Mouse (Mus musculus): ENCODE measurements around the gene Tex52. TPM values are rescaled to one million over a fixed set of nuclear protein-coding genes. Genes with fewer than 3 reads are reported as not detected.

Gene Tex52
- total and polyA plus RNA-seq, 3 experiments = 0.07 TPM; not detected in 2

- DNase-seq (ENCODE audit: low read depth, low spot score) = no peak
- Histone ChIP-seq H3K9me3 (replicated peaks; ENCODE audit: insufficient read depth, low read length) (no peaks in the 10 kb centered on the region), H3K79me2 (ENCODE audit: control insufficient read depth, insufficient read depth, low read length, poor library complexity) (no peaks in the 10 kb centered on the region), H3K4me3 (ENCODE audit: control insufficient read depth in 1 of 2, insufficient read depth in 1 of 2, low read depth in 2 of 2, low read length in 2 of 2) (no peak overlapping the region), H3K27me3 (ENCODE audit: control insufficient read depth in 1 of 2, insufficient read depth in 2 of 2, low read length in 2 of 2) (no peaks in the 10 kb centered on the region), H3K36me3 (ENCODE audit: control insufficient read depth in 1 of 2, insufficient read depth in 2 of 2, low read length in 2 of 2) (no peaks in the 10 kb centered on the region), H3K27ac (ENCODE audit: control insufficient read depth, low read depth, low read length) (no peak overlapping the region), H3K9ac (ENCODE audit: control insufficient read depth, low read depth, low read length, poor library complexity, severe bottlenecking) (no peak overlapping the region), H3K4me1 (ENCODE audit: control insufficient read depth in 1 of 2, insufficient read depth in 2 of 2, low read length in 2 of 2) (no peaks in the 10 kb centered on the region)
- TF ChIP-seq BHLHE40 (IDR thresholded peaks at IDR 0.05; ENCODE audit: borderline replicate concordance, low read depth, low read length) (no peak), TBP (IDR thresholded peaks at IDR 0.05; ENCODE audit: low read depth, low read length) (no peak), ZC3H11A (IDR thresholded peaks at IDR 0.05; ENCODE audit: low read depth, low read length) (no peak), MYB (IDR thresholded peaks at IDR 0.05; ENCODE audit: low read depth, low read length) (no peak), MEF2A (IDR thresholded peaks at IDR 0.05; ENCODE audit: extremely low read depth, insufficient replicate concordance, low read depth, low read length, poor library complexity, severe bottlenecking) (no peak), ZNF384 (IDR thresholded peaks at IDR 0.05; ENCODE audit: low read depth, low read length) (no peak), GABPA (IDR thresholded peaks at IDR 0.05; ENCODE audit: low read depth, low read length) (no peak), KAT2A (conservative IDR thresholded peaks at IDR 0.05; ENCODE audit: low read depth, low read length) (no peak), E2F4 (IDR thresholded peaks at IDR 0.05; ENCODE audit: borderline replicate concordance, low read depth, low read length) (no peak), CHD1 (IDR thresholded peaks at IDR 0.05; ENCODE audit: low read depth, low read length) (no peak), JUND (IDR thresholded peaks at IDR 0.05; ENCODE audit: low read depth, low read length) (no peak), TCF12 (IDR thresholded peaks at IDR 0.05; ENCODE audit: low read depth, low read length) (no peak), ZMIZ1 (IDR thresholded peaks at IDR 0.05; ENCODE audit: low read depth, low read length) (no peak), POLR2A (IDR thresholded peaks at IDR 0.05; ENCODE audit: control insufficient read depth in 1 of 2, insufficient read depth in 1 of 2, low read depth in 1 of 2, low read length in 2 of 2, poor library complexity in 1 of 2) (no peak), SMC3 (IDR thresholded peaks at IDR 0.05; ENCODE audit: low read depth, low read length) (no peak), USF2 (IDR thresholded peaks at IDR 0.05; ENCODE audit: borderline replicate concordance in 1 of 2, insufficient read depth in 1 of 2, low read depth in 1 of 2, low read length in 2 of 2) (no peak), MXI1 (IDR thresholded peaks at IDR 0.05; ENCODE audit: low read depth, low read length) (no peak), SIN3A (IDR thresholded peaks at IDR 0.05; ENCODE audit: low read length) (no peak), HCFC1 (IDR thresholded peaks at IDR 0.05; ENCODE audit: low read depth, low read length) (no peak), ELF1 (IDR thresholded peaks at IDR 0.05; ENCODE audit: low read depth, low read length) (no peak)
Measured at GRCm38 (mm10) chr6:128404708-128405107, 29.5 kb downstream of the Tex52 start.

- Histone ChIP-seq H3K27ac (ENCODE audit: control insufficient read depth, low read depth, low read length) (no peak overlapping the region), H3K27me3 (ENCODE audit: control insufficient read depth in 1 of 2, insufficient read depth in 2 of 2, low read length in 2 of 2) (no peaks in the 10 kb centered on the region), H3K9ac (ENCODE audit: control insufficient read depth, low read depth, low read length, poor library complexity, severe bottlenecking) (no peak overlapping the region), H3K4me1 (ENCODE audit: control insufficient read depth in 1 of 2, insufficient read depth in 2 of 2, low read length in 2 of 2) (no peaks in the 10 kb centered on the region), H3K79me2 (ENCODE audit: control insufficient read depth, insufficient read depth, low read length, poor library complexity) (no peaks in the 10 kb centered on the region), H3K36me3 (ENCODE audit: control insufficient read depth in 1 of 2, insufficient read depth in 2 of 2, low read length in 2 of 2) (no peaks in the 10 kb centered on the region), H3K4me3 (ENCODE audit: control insufficient read depth in 1 of 2, insufficient read depth in 1 of 2, low read depth in 2 of 2, low read length in 2 of 2) (no peak overlapping the region), H3K9me3 (replicated peaks; ENCODE audit: insufficient read depth, low read length) (no peaks in the 10 kb centered on the region)
- DNase-seq (ENCODE audit: low read depth, low spot score) = no peak
- no peak for TF ChIP-seq TBP (IDR thresholded peaks at IDR 0.05; ENCODE audit: low read depth, low read length)
- TF ChIP-seq ZC3H11A (IDR thresholded peaks at IDR 0.05; ENCODE audit: low read depth, low read length) = no peak
- TF ChIP-seq MYC (IDR thresholded peaks at IDR 0.05; ENCODE audit: low read depth, low read length) = no peak
- no peak for TF ChIP-seq MXI1 (IDR thresholded peaks at IDR 0.05; ENCODE audit: low read depth, low read length)
- TF ChIP-seq EP300 (IDR thresholded peaks at IDR 0.05; ENCODE audit: low read depth in 1 of 2, low read length in 2 of 2) = no peak
- no peak for TF ChIP-seq ZNF384 (IDR thresholded peaks at IDR 0.05; ENCODE audit: low read depth, low read length)
- no peak for TF ChIP-seq TAL1 (IDR thresholded peaks at IDR 0.05; ENCODE audit: low read length)
- TF ChIP-seq MYB (IDR thresholded peaks at IDR 0.05; ENCODE audit: low read depth, low read length) = no peak
- no peak for TF ChIP-seq SMC3 (IDR thresholded peaks at IDR 0.05; ENCODE audit: low read depth, low read length)
- no peak for TF ChIP-seq MAZ (IDR thresholded peaks at IDR 0.05; ENCODE audit: low read depth, low read length)
- no peak for TF ChIP-seq MEF2A (IDR thresholded peaks at IDR 0.05; ENCODE audit: extremely low read depth, insufficient replicate concordance, low read depth, low read length, poor library complexity, severe bottlenecking)
- TF ChIP-seq RCOR1 (IDR thresholded peaks at IDR 0.05; ENCODE audit: low read depth, low read length) = no peak
- no peak for TF ChIP-seq RAD21 (IDR thresholded peaks at IDR 0.05; ENCODE audit: low read depth, low read length)
- TF ChIP-seq POLR2A (IDR thresholded peaks at IDR 0.05; ENCODE audit: control insufficient read depth in 1 of 2, insufficient read depth in 1 of 2, low read depth in 1 of 2, low read length in 2 of 2, poor library complexity in 1 of 2) = no peak
- TF ChIP-seq UBTF (IDR thresholded peaks at IDR 0.05; ENCODE audit: borderline replicate concordance, insufficient read depth, low read depth, low read length) = no peak
- TF ChIP-seq CTCF (IDR thresholded peaks at IDR 0.05 in 2 of 3, conservative IDR thresholded peaks at IDR 0.05 in 1 of 3; ENCODE audit: control insufficient read depth in 1 of 3, insufficient read depth in 1 of 3, low read depth in 2 of 3, low read length in 3 of 3, poor library complexity in 1 of 3, severe bottlenecking in 1 of 3) = no peak
- no peak for TF ChIP-seq ELF1 (IDR thresholded peaks at IDR 0.05; ENCODE audit: low read depth, low read length)
- TF ChIP-seq SIN3A (IDR thresholded peaks at IDR 0.05; ENCODE audit: low read length) = no peak
- no peak for TF ChIP-seq NRF1 (IDR thresholded peaks at IDR 0.05; ENCODE audit: insufficient read depth, low read depth, low read length, poor library complexity, severe bottlenecking)
Measured at GRCm38 (mm10) chr6:128408544-128409125, 33.4 kb downstream of the Tex52 start.
